Mouse (Mus musculus) liver (tissue): ENCODE measurements around the gene Ebf3.

Source experiments
- DNase-seq: peaks from one replicate; pipeline ENCODE4 v3.0.0-alpha.2; 2020; ENCODE audit warnings: mixed read lengths

Ebf3 gene

GRCm38 (mm10) chr7:137272252-137272651 lies 42.0 kb downstream of the Ebf3 start:
- no peak for DNase-seq

GRCm38 (mm10) chr7:137268452-137269155 lies 45.6 kb downstream of the Ebf3 start:
- no peak for DNase-seq

DNA sequence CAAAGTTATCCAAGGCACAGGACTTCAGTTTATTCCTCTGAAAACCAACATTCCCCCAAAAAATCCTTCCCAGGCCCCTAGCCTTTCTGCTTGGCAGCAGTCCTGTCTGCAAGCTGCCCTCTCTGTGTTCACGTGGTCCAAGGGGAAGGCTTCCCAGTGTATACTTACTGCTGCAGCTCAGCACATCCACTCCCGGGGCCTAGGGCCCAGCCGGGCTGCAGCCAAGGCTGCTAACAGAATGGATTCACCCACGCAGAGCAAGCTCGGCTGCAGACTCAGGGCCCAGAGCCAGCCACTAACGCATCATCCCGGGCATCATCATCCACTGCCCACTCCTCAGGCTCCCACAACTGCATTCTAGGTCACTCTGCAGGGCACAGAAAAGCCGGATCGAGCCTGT lies 46.8 kb downstream of the Ebf3 start:
- no peak for DNase-seq

DNA sequence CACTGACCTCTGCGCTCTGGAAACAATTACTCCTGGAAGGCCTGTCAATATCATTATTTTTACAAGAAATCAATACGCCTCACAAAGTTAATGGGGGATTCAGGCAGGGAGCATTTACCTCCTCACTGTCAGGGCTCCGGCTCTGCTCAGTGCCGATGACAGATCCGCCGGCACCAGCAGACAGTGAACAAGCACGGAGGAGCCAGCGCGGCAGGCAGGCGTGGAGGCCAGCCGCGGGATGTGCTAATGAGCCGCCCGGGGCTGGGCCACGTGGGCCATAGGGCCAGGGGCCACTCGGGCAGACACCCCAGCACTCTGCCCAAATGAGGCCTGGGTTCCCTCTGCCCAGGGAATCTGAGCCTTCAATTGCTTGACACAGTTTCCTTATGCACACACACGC lies 47.7 kb downstream of the Ebf3 start:
- no peak for DNase-seq

GRCm38 (mm10) chr7:137262330-137262729 lies 51.9 kb downstream of the Ebf3 start:
- no peak for DNase-seq

GRCm38 (mm10) chr7:137246213-137246872 lies 67.9 kb downstream of the Ebf3 start:
- peak; percentile 57 for DNase-seq

- DNase-seq, result no peak
Observed at GRCm38 (mm10) chr7:137244839-137245238, 69.4 kb downstream of the Ebf3 start.

GRCm38 (mm10) chr7:137240481-137240880 lies 73.8 kb downstream of the Ebf3 start:
- no peak for DNase-seq

- DNase-seq, result no peak
Observed at GRCm38 (mm10) chr7:137239542-137240133, 74.6 kb downstream of the Ebf3 start.

GRCm38 (mm10) chr7:137237419-137237818 lies 76.8 kb downstream of the Ebf3 start:
- DNase-seq, result no peak

GRCm38 (mm10) chr7:137223823-137224222 lies 90.4 kb downstream of the Ebf3 start:
- no peak for DNase-seq

- no peak for DNase-seq
Observed at GRCm38 (mm10) chr7:137222831-137223505, 91.3 kb downstream of the Ebf3 start.

GRCm38 (mm10) chr7:137221599-137221998 lies 92.6 kb downstream of the Ebf3 start:
- no peak for DNase-seq

- DNase-seq, result no peak
Observed at GRCm38 (mm10) chr7:137220436-137220835, 93.8 kb downstream of the Ebf3 start.

- DNase-seq, result no peak
Observed at GRCm38 (mm10) chr7:137218706-137219105, 95.5 kb downstream of the Ebf3 start.

- no peak for DNase-seq
Observed at GRCm38 (mm10) chr7:137213444-137213843, 100.8 kb downstream of the Ebf3 start.

- DNase-seq, result no peak
Observed at GRCm38 (mm10) chr7:137211332-137211731, 102.9 kb downstream of the Ebf3 start.

DNA sequence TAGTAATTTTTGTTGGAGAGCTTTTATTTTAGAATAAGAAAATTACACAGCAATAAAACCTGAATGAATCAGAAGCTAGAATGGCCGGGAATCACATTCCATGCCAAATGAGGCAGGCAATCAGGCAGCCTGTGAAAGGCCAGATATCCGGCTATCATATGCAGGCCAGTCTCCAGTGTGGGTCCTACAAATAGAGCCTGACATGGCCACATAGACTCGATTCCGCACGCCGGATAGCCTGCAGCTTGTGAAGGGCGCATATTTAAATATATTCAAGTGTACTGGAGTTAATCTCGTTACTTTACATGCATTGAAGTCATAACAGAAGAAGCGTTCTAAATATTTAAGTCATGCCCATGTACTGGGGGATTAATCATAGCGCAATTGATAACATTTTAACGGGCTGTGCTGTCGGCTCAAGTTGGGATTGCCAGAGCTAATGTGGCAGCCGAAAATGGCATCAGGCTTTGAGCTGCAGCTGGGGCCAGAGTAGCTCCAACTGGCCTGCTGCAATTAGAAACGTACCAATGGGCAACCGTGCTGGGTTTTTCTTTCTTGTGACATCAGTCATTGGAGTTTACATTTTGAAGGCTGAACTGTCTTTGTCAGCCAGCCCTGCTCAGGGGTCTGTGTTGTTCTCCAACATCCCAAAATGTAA lies 104.4 kb downstream of the Ebf3 start:
- no peak for DNase-seq

- no peak for DNase-seq
Observed at GRCm38 (mm10) chr7:137208556-137208955, 105.7 kb downstream of the Ebf3 start.

- no peak for DNase-seq
Observed at GRCm38 (mm10) chr7:137206770-137207285, 107.4 kb downstream of the Ebf3 start.

GRCm38 (mm10) chr7:137199533-137199932 lies 114.7 kb downstream of the Ebf3 start:
- no peak for DNase-seq

DNA sequence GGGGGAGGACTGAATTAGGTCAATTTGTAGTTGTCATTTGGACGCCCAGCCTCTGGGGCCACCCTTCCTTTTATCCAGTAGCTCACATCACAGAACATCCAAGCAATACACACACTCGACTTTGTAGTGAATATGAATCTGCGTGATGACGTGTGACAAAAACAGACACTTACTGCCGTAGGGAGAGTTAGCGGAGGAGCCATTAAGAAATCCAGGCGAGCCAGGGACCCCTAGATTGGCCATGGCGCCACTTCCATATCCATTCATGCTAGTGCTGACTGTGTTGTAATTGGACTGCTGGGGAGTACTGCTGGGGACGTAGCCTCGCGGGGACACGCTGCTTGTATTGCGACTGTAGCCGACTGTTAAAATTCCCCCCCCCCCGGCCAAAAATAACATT lies 115.3 kb downstream of the Ebf3 start:
- no peak for DNase-seq
